Mouse (Mus musculus) brown adipose tissue, adult 24 weeks (tissue): ENCODE measurements around the gene Dnajc11. TPM values are rescaled to one million over a fixed set of nuclear protein-coding genes. Genes with fewer than 3 reads are reported as not detected.

Source experiments
- H3K27ac ChIP-seq: fragments of 200-500 bp; replicated peaks from 2 replicates; pipeline ENCODE4 v1.5.1; 2012; ENCODE audit warnings: low read depth, mild to moderate bottlenecking, low read length
- H3K4me1 ChIP-seq: fragments of 200-500 bp; 2 replicates; pipeline ENCODE4 v1.6.1; 2012; ENCODE audit warnings: low read length, mixed read lengths; ENCODE audit not compliant: control insufficient read depth, insufficient read depth, insufficient read length
- H3K4me3 ChIP-seq: fragments of 200-500 bp; 2 replicates; pipeline ENCODE4 v1.5.1; 2012; ENCODE audit warnings: low read depth, mild to moderate bottlenecking, low read length, moderate library complexity; ENCODE audit not compliant: insufficient read depth
- polyA plus RNA-seq: library from polyadenylated mRNA; stranded (reverse); fragments of >200 nt; gene quantifications from 2 replicates; pipeline ENCODE4 v1.2.4, GENCODE M21; 2012; ENCODE audit not compliant: missing spikeins, insufficient read depth, insufficient read length

Dnajc11 gene
- polyA plus RNA-seq, 1 experiment = 50.7 TPM

GRCm38 (mm10) chr4:151957584-151958315, 24.3 kb downstream of the Dnajc11 start:
- no peak overlapping the region for H3K4me3 ChIP-seq
- no peaks in the 10 kb centered on the region for H3K4me1 ChIP-seq
- H3K27ac ChIP-seq = no peak overlapping the region

GRCm38 (mm10) chr4:151959849-151960512, 26.5 kb downstream of the Dnajc11 start:
- Histone ChIP-seq H3K27ac (no peak overlapping the region), H3K4me3 (no peak overlapping the region)

GRCm38 (mm10) chr4:151960513-151960854, 27.0 kb downstream of the Dnajc11 start:
- Histone ChIP-seq H3K27ac (no peak overlapping the region), H3K4me1 (no peaks in the 10 kb centered on the region), H3K4me3 (no peak overlapping the region)

More at GRCm38 (mm10) chr4:151959849-151960512, 26.5 kb downstream of the Dnajc11 start:
- H3K4me1 ChIP-seq = no peaks in the 10 kb centered on the region

GRCm38 (mm10) chr4:151962817-151963216, 29.3 kb downstream of the Dnajc11 start:
- Histone ChIP-seq H3K4me3 (no peak overlapping the region), H3K27ac (no peak overlapping the region), H3K4me1 (no peaks in the 10 kb centered on the region)

GRCm38 (mm10) chr4:151968204-151968921, 34.9 kb downstream of the Dnajc11 start:
- H3K27ac ChIP-seq = no peak overlapping the region
- H3K4me3 ChIP-seq = no peak overlapping the region
- no peaks in the 10 kb centered on the region for H3K4me1 ChIP-seq

GRCm38 (mm10) chr4:151972221-151972967, 38.9 kb downstream of the Dnajc11 start:
- H3K27ac ChIP-seq = no peak overlapping the region
- no peaks in the 10 kb centered on the region for H3K4me1 ChIP-seq
- no peak overlapping the region for H3K4me3 ChIP-seq

- H3K4me1 ChIP-seq = no peaks in the 10 kb centered on the region
- no peak overlapping the region for H3K4me3 ChIP-seq
- H3K27ac ChIP-seq = no peak overlapping the region
These were observed 42.0 kb downstream of the Dnajc11 start for GRCm38 (mm10) chr4:151975441-151975840.

GRCm38 (mm10) chr4:151977748-151978147, 44.3 kb downstream of the Dnajc11 start:
- Histone ChIP-seq H3K4me1 (no peaks in the 10 kb centered on the region), H3K4me3 (no peak overlapping the region)

GRCm38 (mm10) chr4:151980699-151981098, 47.2 kb downstream of the Dnajc11 start:
- no peak overlapping the region for H3K27ac ChIP-seq
- no peaks in the 10 kb centered on the region for H3K4me1 ChIP-seq
- H3K4me3 ChIP-seq = no peak overlapping the region

More at GRCm38 (mm10) chr4:151977748-151978147, 44.3 kb downstream of the Dnajc11 start:
- H3K27ac ChIP-seq = no peak overlapping the region

- H3K4me1 ChIP-seq = no peaks in the 10 kb centered on the region
- no peak overlapping the region for H3K4me3 ChIP-seq
- no peak overlapping the region for H3K27ac ChIP-seq
These were observed 47.9 kb downstream of the Dnajc11 start for GRCm38 (mm10) chr4:151981363-151981762.

GRCm38 (mm10) chr4:151983043-151983442, 49.6 kb downstream of the Dnajc11 start:
- H3K4me3 ChIP-seq = no peak overlapping the region
- no peak overlapping the region for H3K27ac ChIP-seq
- H3K4me1 ChIP-seq = peaks cover 4% of the 10 kb centered on the region; the same call in 1 of the 2 replicates

- peaks cover 5% of the 10 kb centered on the region; the same call in 1 of the 2 replicates for H3K4me1 ChIP-seq
- H3K27ac ChIP-seq = no peak overlapping the region
- H3K4me3 ChIP-seq = no peak overlapping the region
These were observed 50.1 kb downstream of the Dnajc11 start for GRCm38 (mm10) chr4:151983560-151983959.

- Histone ChIP-seq H3K27ac (no peak overlapping the region), H3K4me1 (peaks cover 5% of the 10 kb centered on the region; the same call in 1 of the 2 replicates), H3K4me3 (no peak overlapping the region)
These were observed 52.4 kb downstream of the Dnajc11 start for GRCm38 (mm10) chr4:151985886-151986285.

- Histone ChIP-seq H3K4me1 (peaks cover 5% of the 10 kb centered on the region; the same call in 1 of the 2 replicates), H3K27ac (no peak overlapping the region), H3K4me3 (no peak overlapping the region)
These were observed 53.2 kb downstream of the Dnajc11 start for GRCm38 (mm10) chr4:151986650-151987049.

- Histone ChIP-seq H3K4me3 (peak overlapping the region; percentile 99), H3K27ac (no peak overlapping the region), H3K4me1 (peaks cover 5% of the 10 kb centered on the region; the same call in 1 of the 2 replicates)
These were observed 54.5 kb downstream of the Dnajc11 start for GRCm38 (mm10) chr4:151988014-151988341.
